Mouse (Mus musculus): ENCODE results near the gene Mid1. TPM values are rescaled to one million over a fixed set of nuclear protein-coding genes. Genes with fewer than 3 reads are reported as not detected.
A peak's percentile ranks its signal among the peaks of the same experiment; 100 is the strongest.
"Not testable (repeated sequence)": the region's sequence is repeated elsewhere in the genome, so short reads cannot be mapped to it uniquely, and the experiment has no call there.

Gene Mid1
- polyA plus RNA-seq, 1 experiment from 2014 or later, result 11.4 TPM

GRCm38 (mm10) chrX:170004236-170004635, 319.2 kb downstream of the Mid1 start:
- H3K4me3 ChIP-seq (replicated peaks; ENCODE audit: low read depth, low read length); H3K9ac ChIP-seq (replicated peaks; ENCODE audit: low read length); H3K36me3 ChIP-seq (ENCODE audit: control insufficient read depth, insufficient read depth, low read length); DNase-seq; H3K4me2 ChIP-seq (ENCODE audit: low read length); ATAC-seq (ENCODE audit: low FRiP score, low TSS enrichment); H3K27me3 ChIP-seq (ENCODE audit: control insufficient read depth, insufficient read depth, low read length); H3K4me1 ChIP-seq (ENCODE audit: control insufficient read depth, insufficient read depth, low read length); H3K27ac ChIP-seq (replicated peaks; ENCODE audit: low read depth, low read length): not testable (repeated sequence)
- H3K9me3 ChIP-seq (ENCODE audit: control insufficient read depth, low read length), result peaks cover 36% of the 10 kb centered on the region
- WGBS, result 33% methylated on average over 2 of the region's 2 CpGs

DNA sequence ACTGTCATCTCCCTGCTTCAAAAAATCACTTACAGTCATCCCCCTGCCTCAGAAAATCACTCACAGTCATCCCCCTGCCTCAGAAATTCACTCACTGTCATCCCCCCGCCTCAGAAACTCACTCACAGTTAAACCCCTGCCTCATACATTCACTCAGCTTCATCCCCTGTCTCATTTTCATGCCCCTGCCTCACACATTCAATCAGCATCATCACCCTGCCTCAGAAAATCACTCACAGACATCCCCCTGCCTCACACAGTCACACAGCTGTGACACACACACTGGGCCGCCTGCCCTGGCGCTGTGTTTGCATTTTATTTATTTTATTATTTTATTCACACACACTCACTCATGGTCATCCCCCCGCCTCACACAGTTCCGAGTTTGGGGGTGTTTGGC, 319.8 kb downstream of the Mid1 start:
- H3K9me3 ChIP-seq (ENCODE audit: control insufficient read depth, low read length), result peaks cover 38% of the 10 kb centered on the region
- WGBS, result 21% methylated on average over 5 of the region's 5 CpGs
- H3K4me3 ChIP-seq (replicated peaks; ENCODE audit: low read depth, low read length); DNase-seq; ATAC-seq (ENCODE audit: low FRiP score, low TSS enrichment); H3K27ac ChIP-seq (replicated peaks; ENCODE audit: low read depth, low read length); H3K36me3 ChIP-seq (ENCODE audit: control insufficient read depth, insufficient read depth, low read length); H3K9ac ChIP-seq (replicated peaks; ENCODE audit: low read length); H3K4me1 ChIP-seq (ENCODE audit: control insufficient read depth, insufficient read depth, low read length); H3K27me3 ChIP-seq (ENCODE audit: control insufficient read depth, insufficient read depth, low read length): not testable (repeated sequence)
- 0 out of 2 replicates have a peak overlapping the region, but pooled peaks have one; percentile 5 for H3K4me2 ChIP-seq (ENCODE audit: low read length)

GRCm38 (mm10) chrX:170005194-170005593, 320.2 kb downstream of the Mid1 start:
- H3K9ac ChIP-seq (replicated peaks; ENCODE audit: low read length); H3K36me3 ChIP-seq (ENCODE audit: control insufficient read depth, insufficient read depth, low read length); H3K4me3 ChIP-seq (replicated peaks; ENCODE audit: low read depth, low read length); ATAC-seq (ENCODE audit: low FRiP score, low TSS enrichment); H3K27ac ChIP-seq (replicated peaks; ENCODE audit: low read depth, low read length); H3K27me3 ChIP-seq (ENCODE audit: control insufficient read depth, insufficient read depth, low read length); H3K4me1 ChIP-seq (ENCODE audit: control insufficient read depth, insufficient read depth, low read length): not testable (repeated sequence)
- H3K4me2 ChIP-seq (ENCODE audit: low read length), result 0 out of 2 replicates have a peak overlapping the region, but pooled peaks have one; percentile 5
- H3K9me3 ChIP-seq (ENCODE audit: control insufficient read depth, low read length), result peaks cover 37% of the 10 kb centered on the region
- DNase-seq, result peak; percentile 1
- 15% methylated on average over 13 of the region's 13 CpGs for WGBS

DNA sequence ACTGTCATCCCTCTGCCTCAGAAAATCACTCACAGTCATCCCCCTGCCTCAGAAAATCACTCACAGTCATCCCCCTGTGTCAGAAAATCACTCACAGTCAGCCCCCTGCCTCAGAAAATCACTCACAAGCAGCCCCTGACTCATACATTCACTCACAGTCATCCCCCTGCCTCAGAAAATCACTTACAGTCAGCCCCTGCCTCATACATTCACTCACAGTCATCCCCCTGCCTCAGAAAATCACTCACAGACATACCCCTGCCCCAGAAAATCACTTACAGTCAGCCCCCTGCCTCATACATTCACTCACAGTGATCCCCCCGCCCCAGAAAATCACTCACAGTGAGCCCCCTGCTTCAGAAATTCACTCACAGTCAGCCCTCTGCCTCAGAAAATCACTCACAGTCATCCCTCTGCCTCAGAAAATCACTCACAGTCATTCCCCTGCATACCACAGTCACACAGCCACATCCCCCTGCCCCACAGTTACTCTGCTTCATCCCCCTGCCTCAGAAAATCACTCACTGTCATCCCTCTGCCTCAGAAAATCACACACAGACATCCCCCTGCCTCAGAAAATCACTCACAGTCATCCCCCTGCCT, 320.8 kb downstream of the Mid1 start:
- H3K27me3 ChIP-seq (ENCODE audit: control insufficient read depth, insufficient read depth, low read length); H3K9ac ChIP-seq (replicated peaks; ENCODE audit: low read length); H3K4me2 ChIP-seq (ENCODE audit: low read length); H3K36me3 ChIP-seq (ENCODE audit: control insufficient read depth, insufficient read depth, low read length); H3K4me1 ChIP-seq (ENCODE audit: control insufficient read depth, insufficient read depth, low read length); ATAC-seq (ENCODE audit: low FRiP score, low TSS enrichment); H3K4me3 ChIP-seq (replicated peaks; ENCODE audit: low read depth, low read length); H3K27ac ChIP-seq (replicated peaks; ENCODE audit: low read depth, low read length); DNase-seq: not testable (repeated sequence)
- peaks cover 36% of the 10 kb centered on the region for H3K9me3 ChIP-seq (ENCODE audit: control insufficient read depth, low read length)
- WGBS, result 43% methylated on average over 1 of the region's 1 CpGs

DNA sequence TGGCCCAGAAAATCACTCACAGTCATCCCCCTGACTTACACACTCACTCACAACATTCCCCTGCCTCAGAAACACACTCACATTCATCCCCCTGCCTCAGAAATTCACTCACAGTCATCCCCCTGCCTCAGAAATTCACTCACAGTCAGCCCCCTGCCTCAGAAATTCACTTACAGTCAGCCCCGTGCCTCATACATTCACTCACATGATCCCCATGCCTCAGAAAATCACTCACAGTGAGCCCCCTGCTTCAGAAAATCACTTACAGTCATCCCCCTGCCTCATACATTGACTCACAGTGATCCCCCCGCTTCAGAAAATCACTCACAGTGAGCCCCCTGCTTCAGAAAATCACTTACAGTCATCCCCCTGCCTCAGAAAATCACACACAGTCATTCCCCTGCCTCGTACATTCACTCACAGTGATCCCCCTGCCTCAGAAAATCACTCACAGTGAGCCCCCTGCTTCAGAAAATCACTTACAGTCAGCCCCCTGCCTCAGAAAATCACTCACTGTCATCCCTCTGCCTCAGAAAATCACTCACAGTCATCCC, 321.8 kb downstream of the Mid1 start:
- not testable (repeated sequence) for H3K9ac ChIP-seq (replicated peaks; ENCODE audit: low read length); H3K27me3 ChIP-seq (ENCODE audit: control insufficient read depth, insufficient read depth, low read length); ATAC-seq (ENCODE audit: low FRiP score, low TSS enrichment); H3K4me3 ChIP-seq (replicated peaks; ENCODE audit: low read depth, low read length); H3K4me1 ChIP-seq (ENCODE audit: control insufficient read depth, insufficient read depth, low read length); H3K27ac ChIP-seq (replicated peaks; ENCODE audit: low read depth, low read length); H3K4me2 ChIP-seq (ENCODE audit: low read length)
- peaks cover 40% of the 10 kb centered on the region for H3K9me3 ChIP-seq (ENCODE audit: control insufficient read depth, low read length)
- WGBS, result 47% methylated on average over 3 of the region's 3 CpGs
- peaks cover 12% of the 10 kb centered on the region for H3K36me3 ChIP-seq (ENCODE audit: control insufficient read depth, insufficient read depth, low read length)
- DNase-seq, result peak; percentile 20

- not testable (repeated sequence) for H3K4me2 ChIP-seq (ENCODE audit: low read length); ATAC-seq (ENCODE audit: low FRiP score, low TSS enrichment); H3K9ac ChIP-seq (replicated peaks; ENCODE audit: low read length); H3K4me1 ChIP-seq (ENCODE audit: control insufficient read depth, insufficient read depth, low read length); H3K27ac ChIP-seq (replicated peaks; ENCODE audit: low read depth, low read length); H3K4me3 ChIP-seq (replicated peaks; ENCODE audit: low read depth, low read length); H3K27me3 ChIP-seq (ENCODE audit: control insufficient read depth, insufficient read depth, low read length)
- DNase-seq, result peak; percentile 2
- H3K36me3 ChIP-seq (ENCODE audit: control insufficient read depth, insufficient read depth, low read length), result peaks cover 12% of the 10 kb centered on the region
- 49% methylated on average over 2 of the region's 2 CpGs for WGBS
- peaks cover 40% of the 10 kb centered on the region for H3K9me3 ChIP-seq (ENCODE audit: control insufficient read depth, low read length)
Observed at GRCm38 (mm10) chrX:170007375-170008178, 322.6 kb downstream of the Mid1 start.

- not testable (repeated sequence) for H3K27me3 ChIP-seq (ENCODE audit: control insufficient read depth, insufficient read depth, low read length); DNase-seq; ATAC-seq (ENCODE audit: low FRiP score, low TSS enrichment); H3K9ac ChIP-seq (replicated peaks; ENCODE audit: low read length); H3K4me1 ChIP-seq (ENCODE audit: control insufficient read depth, insufficient read depth, low read length); H3K4me2 ChIP-seq (ENCODE audit: low read length); H3K4me3 ChIP-seq (replicated peaks; ENCODE audit: low read depth, low read length); H3K27ac ChIP-seq (replicated peaks; ENCODE audit: low read depth, low read length)
- H3K9me3 ChIP-seq (ENCODE audit: control insufficient read depth, low read length), result peaks cover 40% of the 10 kb centered on the region
- peaks cover 12% of the 10 kb centered on the region for H3K36me3 ChIP-seq (ENCODE audit: control insufficient read depth, insufficient read depth, low read length)
Observed at GRCm38 (mm10) chrX:170008179-170008467, 323.1 kb downstream of the Mid1 start.

GRCm38 (mm10) chrX:170008584-170008983, 323.6 kb downstream of the Mid1 start:
- peak; percentile 2 for DNase-seq
- Histone ChIP-seq H3K27ac (replicated peaks; ENCODE audit: low read depth, low read length) (peak overlapping the region; percentile 89), H3K36me3 (ENCODE audit: control insufficient read depth, insufficient read depth, low read length) (peaks cover 15% of the 10 kb centered on the region), H3K4me3 (replicated peaks; ENCODE audit: low read depth, low read length) (peak overlapping the region; percentile 52), H3K9me3 (ENCODE audit: control insufficient read depth, low read length) (peaks cover 40% of the 10 kb centered on the region), H3K4me2 (ENCODE audit: low read length) (peak overlapping the region; percentile 40)
- H3K4me1 ChIP-seq (ENCODE audit: control insufficient read depth, insufficient read depth, low read length); H3K9ac ChIP-seq (replicated peaks; ENCODE audit: low read length); ATAC-seq (ENCODE audit: low FRiP score, low TSS enrichment); H3K27me3 ChIP-seq (ENCODE audit: control insufficient read depth, insufficient read depth, low read length): not testable (repeated sequence)
- 20% methylated on average over 3 of the region's 3 CpGs for WGBS
